Mouse (Mus musculus) activated CD4-positive, CD25-positive, alpha-beta regulatory T cell, adult 4 months (primary cell): ENCODE data around the gene Tanc1. TPM values are rescaled to one million over a fixed set of nuclear protein-coding genes. Genes with fewer than 3 reads are reported as not detected.

ENCODE experiments used
- polyA plus RNA-seq, 2 experiments: library from polyadenylated mRNA; unstranded; fragments of 100-300 nt; shearing (Covaris generic); gene quantifications; one replicate each; pipeline ENCODE4 v1.2.1; 2017

Gene Tanc1
- polyA plus RNA-seq, 2 experiments from 2014 or later, result 7.2 to 8.7 TPM

Other genes with a start within 250 kb of the Tanc1 start
- 10 to 100 TPM; 11.2 to 20.6 TPM for gene Dapl1, start 127.4 kb upstream of the Tanc1 start, polyA plus RNA-seq